Mouse (Mus musculus) left cerebral cortex, adult 8-10 months (tissue): Measurements from ENCODE around the gene Tmem127. TPM values are rescaled to one million over a fixed set of nuclear protein-coding genes. Genes with fewer than 3 reads are reported as not detected.
"Not testable (repeated sequence)": the region's sequence is repeated elsewhere in the genome, so short reads cannot be mapped to it uniquely, and the experiment has no call there.

Source experiments
- DNase-seq, 2 experiments: peaks; one replicate each; pipeline ENCODE4 v3.0.0; 2022; ENCODE audit warnings: low spot score in 2 of 2
- total RNA-seq, 4 experiments: library from RNA; stranded (reverse); gene quantifications; 2 replicates each; pipeline ENCODE4 v1.2.4; 2022

Gene Tmem127
- total RNA-seq, 4 experiments from 2014 or later, result 71.7 to 82.1 (median 77.1) TPM

GRCm38 (mm10) chr2:127267854-127268253 lies 20.1 kb downstream of the Tmem127 start:
- DNase-seq, result no peak

DNA sequence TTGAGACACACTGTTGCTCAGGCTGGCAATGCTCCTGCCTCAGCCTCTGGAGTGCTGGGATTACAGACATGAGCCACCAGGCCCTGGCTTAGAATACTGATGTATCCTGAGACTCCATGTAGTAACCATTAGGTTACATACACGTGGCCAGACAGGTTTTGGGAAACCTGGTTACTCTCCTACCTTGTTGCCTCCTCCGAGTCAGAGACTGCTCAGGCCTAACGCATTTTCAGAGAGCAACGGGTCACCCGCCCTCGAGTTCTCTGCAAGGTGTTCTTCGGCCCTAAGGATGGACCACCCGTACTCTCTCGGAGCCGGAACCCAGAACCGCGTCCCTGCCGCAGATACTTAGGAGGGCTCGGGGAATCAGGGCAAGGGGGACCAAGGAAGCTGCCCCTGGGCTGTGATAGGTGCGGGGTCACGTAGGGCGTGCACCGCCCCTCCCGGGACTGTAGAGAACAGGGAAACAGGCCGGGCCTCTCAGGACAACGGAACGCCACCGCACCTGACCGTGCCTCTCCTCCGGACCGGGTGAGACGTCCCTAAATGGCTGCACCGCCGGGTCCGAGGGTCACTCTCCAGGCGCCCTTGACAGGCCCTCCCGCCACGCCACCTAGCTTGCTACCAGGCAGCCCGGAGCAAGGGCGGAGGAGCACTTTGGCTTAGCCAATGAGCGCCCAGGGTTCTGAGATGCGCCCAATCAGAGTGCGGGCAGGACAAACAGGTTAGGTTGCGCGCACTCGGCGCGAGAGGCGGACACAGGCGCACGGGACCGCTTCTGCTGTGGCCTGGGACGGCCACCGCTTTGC lies 22.0 kb downstream of the Tmem127 start, which contains the start of gene Stard7:
Gene Stard7, plus strand, starts transcription at position 728 of the 809 bp plus-strand sequence.
- peak; percentile 93 to 96 for DNase-seq

GRCm38 (mm10) chr2:127270300-127271041 lies 22.8 kb downstream of the Tmem127 start:
- peak; percentile 72 to 85 for DNase-seq

GRCm38 (mm10) chr2:127271042-127271515 lies 23.4 kb downstream of the Tmem127 start:
- DNase-seq, result no peak

- not testable (repeated sequence) for DNase-seq
These were observed 24.3 kb downstream of the Tmem127 start for GRCm38 (mm10) chr2:127272049-127272448.

- DNase-seq, result no peak
These were observed 25.1 kb downstream of the Tmem127 start for GRCm38 (mm10) chr2:127272806-127273205.

- DNase-seq, result no peak
These were observed 26.9 kb downstream of the Tmem127 start for GRCm38 (mm10) chr2:127274590-127274989.

- no peak for DNase-seq
These were observed 28.0 kb downstream of the Tmem127 start for GRCm38 (mm10) chr2:127275551-127276320.

DNA sequence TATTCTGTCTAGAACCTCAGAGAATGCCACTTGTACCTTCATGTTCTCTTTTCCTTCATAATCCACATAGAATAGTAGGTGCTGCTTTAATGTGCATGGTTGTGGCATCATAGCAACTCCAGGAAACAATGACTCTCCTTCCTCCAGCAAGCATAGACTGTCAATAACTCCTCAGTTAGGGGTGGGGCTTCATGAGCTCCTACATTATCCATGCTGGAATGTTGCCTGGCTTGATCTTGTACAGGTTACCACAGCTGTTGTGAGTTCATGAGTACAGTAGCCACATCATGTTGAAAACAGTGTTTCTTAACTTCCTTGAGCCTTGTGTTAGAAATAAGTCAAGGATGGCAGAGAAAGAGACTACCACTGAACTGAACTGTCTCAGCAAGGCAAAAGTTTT lies 30.5 kb downstream of the Tmem127 start:
- DNase-seq, result no peak

- no peak for DNase-seq
These were observed 44.5 kb downstream of the Tmem127 start for GRCm38 (mm10) chr2:127292250-127292649.

DNA sequence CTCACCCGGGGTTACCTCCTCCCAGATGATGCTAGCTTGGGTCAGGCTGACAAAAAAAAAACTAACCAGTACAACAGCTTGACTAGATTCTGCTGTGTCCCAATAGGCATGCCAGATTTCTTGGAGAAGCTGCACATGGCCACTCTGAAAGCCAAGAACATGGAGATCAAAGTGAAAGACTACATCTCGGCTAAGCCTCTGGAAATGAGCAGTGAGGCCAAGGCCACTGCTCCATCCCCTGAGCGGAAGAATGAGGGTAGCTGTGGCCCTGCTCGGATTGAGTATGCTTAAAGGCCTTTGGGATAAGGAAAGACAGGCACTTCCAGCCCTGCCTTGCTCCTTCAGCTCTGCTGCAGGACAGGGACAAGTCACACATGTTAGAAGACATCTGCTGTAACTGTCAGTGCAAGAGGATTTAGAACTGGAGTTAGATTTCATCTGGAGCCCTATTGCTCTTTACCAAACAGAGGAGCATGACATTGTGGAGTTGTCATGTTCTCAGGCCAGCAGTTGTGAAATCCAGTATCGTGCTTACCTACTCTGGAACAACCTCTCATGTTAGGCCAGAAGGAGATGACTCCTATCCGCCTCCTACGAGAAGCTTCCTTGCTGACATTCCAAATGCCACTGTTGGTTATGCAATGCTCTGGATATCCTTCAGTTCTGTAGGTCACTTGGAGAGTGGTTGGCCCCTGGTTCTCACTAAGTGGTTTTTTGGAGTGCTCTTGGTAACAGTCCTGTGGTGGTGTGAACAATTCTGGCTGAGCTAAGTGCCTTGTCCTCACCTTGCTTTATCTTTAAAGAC lies 49.5 kb downstream of the Tmem127 start:
- no peak for DNase-seq

GRCm38 (mm10) chr2:127298056-127298455 lies 50.3 kb downstream of the Tmem127 start:
- no peak for DNase-seq

DNA sequence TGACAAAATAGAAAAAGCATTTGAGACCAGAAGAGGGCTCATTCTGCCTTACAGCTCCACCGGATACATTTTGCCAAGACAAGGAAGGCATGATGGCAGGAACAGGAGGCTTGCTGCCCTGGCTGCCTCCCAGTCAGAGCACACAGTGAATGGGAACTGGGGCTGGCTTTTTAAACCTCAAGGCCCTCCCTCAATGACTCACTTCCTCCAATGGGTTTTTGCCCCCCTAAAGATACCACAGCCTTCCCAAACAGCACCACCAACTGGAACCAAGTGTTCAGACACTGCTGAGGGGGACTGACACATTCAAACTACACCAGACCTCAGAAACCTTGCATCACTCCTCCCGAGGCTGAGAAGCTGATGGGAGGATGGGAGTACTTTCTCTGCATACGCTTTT lies 53.0 kb downstream of the Tmem127 start:
- DNase-seq, result no peak

DNA sequence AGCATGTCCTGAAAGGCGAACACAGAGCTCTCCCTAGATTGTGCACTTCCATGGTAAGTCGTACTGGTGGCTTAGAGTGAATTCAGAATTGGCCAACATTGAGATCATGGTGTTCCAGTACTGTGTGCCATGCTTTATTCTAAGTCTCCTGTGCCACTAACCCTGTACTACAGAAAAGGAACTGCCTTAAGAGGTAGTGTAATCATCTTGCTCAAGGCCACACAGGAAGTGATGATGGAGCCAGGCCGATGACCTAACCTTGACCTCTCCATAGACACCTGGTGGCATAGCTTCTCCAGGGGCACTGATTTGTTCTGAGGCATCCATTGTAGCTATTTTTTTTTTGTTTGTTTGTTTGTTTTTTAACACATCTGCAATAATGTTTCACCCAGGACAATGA lies 54.2 kb downstream of the Tmem127 start:
- DNase-seq, result no peak

DNA sequence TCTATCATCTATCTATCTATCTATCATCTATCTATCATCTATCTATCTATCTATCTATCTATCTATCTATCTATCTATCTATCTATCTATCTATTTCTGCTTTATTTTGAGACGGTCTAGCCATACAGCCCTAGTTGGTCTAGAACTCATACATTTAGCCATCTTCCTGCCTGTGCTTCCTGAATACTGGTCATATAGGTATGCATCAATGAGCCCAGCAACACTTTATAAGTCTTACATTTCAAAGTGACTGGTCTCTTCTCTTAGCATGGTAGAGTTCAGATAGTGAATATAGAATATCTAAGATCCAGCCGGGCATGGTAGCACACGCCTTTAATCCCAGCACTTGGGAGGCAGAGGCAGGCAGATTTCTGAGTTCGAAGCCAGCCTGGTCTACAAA lies 56.5 kb downstream of the Tmem127 start:
- DNase-seq, result not testable (repeated sequence)

GRCm38 (mm10) chr2:127304609-127305210 lies 57.0 kb downstream of the Tmem127 start:
- no peak for DNase-seq

DNA sequence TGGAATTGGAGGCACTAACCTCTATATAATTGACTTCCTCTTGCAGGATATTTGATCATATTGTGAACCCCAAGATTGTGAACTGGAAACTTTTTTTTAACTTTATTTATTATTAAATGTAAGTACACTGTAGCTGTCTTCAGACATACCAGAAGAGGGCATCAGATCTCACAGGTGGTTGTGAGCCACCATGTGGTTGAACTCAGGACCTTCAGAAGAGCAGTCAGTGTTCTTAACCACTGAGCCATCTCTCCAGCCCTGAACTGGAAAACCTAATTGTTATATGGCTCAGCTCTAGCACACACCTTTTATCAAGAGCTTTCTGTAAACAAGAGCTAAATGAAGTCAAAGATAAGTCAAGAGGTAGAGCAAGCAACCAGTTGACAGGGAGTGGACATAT lies 58.4 kb downstream of the Tmem127 start:
- DNase-seq, result no peak

- DNase-seq, result no peak
These were observed 59.5 kb downstream of the Tmem127 start for GRCm38 (mm10) chr2:127307179-127307578.

DNA sequence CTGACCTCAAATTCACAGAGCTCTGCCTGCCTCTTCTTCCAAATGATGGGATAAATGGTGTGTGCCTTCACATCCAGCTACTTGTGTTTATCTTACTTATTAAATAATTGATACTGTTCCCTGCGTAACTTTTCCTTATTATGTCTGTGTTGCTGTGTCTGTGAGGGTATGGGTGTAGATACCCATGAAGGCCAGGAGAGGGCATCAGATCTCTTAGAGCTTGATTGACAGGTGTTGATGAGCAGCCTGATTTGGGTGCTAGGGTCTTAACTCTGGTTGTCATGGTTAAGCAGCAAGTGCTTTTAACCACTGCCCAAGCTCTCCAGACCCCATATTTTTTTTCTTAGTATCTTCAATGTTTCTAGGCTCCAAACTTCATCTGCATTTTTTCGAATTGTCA lies 61.0 kb downstream of the Tmem127 start:
- DNase-seq, result no peak

- no peak for DNase-seq
These were observed 62.5 kb downstream of the Tmem127 start for GRCm38 (mm10) chr2:127310246-127310645.
